ENCODE assay signal across 8 mouse cellular contexts in the genomic region with DNA sequence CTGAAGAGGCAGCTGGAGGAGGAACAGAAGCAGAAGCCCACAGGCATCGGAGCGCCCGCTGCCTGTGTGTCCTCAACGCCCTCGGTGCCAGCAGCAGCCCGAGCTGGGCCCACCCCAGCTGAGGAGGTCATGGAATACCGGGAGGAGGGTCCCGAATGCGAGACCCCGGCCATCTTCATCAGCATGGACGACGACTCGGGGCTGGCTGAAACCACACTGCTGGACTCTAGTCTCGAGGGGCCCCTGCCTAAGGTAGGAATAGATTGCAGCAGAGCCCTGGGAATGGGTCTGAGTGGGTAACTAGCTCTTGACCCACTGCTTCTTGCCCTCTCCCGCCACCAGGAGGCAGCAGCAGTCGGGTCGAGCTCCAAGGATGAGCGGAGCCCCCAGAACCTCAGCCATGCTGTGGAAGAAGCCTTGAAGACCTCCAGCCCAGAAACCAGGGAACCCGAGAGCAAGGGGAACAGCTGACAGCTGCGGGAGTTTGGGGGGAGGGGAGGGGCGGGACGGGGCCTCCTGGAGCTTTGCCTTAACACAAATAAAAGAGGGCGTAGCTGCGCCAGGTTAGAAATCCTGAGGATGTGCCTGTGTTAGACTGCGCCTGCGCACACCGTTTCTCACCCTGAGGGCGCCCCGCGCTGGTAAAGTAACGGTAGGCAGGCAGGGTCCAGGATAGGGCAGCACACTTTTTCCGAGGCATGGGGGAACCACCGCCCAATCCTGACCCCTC. TPM values are rescaled to one million over a fixed set of nuclear protein-coding genes. Genes with fewer than 3 reads are reported as not detected.
DNase-seq lines count a peak whose midpoint lies in the region; ATAC-seq and TF ChIP-seq lines count a peak whose summit lies in the region.

A gene (plus strand): TSS at position 644 of the 730 bp plus-strand sequence.

- WGBS in embryonic facial prominence, embryonic 10.5 days = 29% methylated on average over 33 of the region's 33 CpGs
- WGBS in hindbrain, embryonic 13.5 days = 19% methylated on average over 32 of the region's 33 CpGs
- 34% methylated on average over 33 of the region's 33 CpGs for WGBS in lung, embryonic 16.5 days
- 30% methylated on average over 33 of the region's 33 CpGs for WGBS in stomach, embryonic 15.5 days

- peak within 1 kb of the TSS; percentile 66 for H3K9ac ChIP-seq in hindbrain, embryonic 13.5 days
- H3K9ac ChIP-seq in lung, embryonic 16.5 days (ENCODE audit: low read length) = no peak within 1 kb of the TSS
- H3K9ac ChIP-seq in stomach, embryonic 15.5 days = no peak within 1 kb of the TSS

- H3K27ac ChIP-seq in layer of hippocampus, adult 2 months = peak within 1 kb of the TSS; percentile 89
- peak within 1 kb of the TSS; percentile 8 for H3K27ac ChIP-seq in embryonic facial prominence, embryonic 10.5 days (replicated peaks)
- peak within 1 kb of the TSS; percentile 35; the same call in 1 of the 2 replicates for H3K27ac ChIP-seq in hindbrain, embryonic 13.5 days
- H3K27ac ChIP-seq in lung, embryonic 16.5 days (ENCODE audit: low read length) = no peak within 1 kb of the TSS
- H3K27ac ChIP-seq in stomach, embryonic 15.5 days = no peak within 1 kb of the TSS

- peak in 1 of 2 experiments; percentile 59 for DNase-seq in layer of hippocampus, adult 2 months (ENCODE audit: low spot score in 2 of 2)
- DNase-seq in layer of hippocampus, adult 9-11 months = no peak
- peak; percentile 88 for DNase-seq in R1 (ENCODE audit: low read depth, low spot score)
- DNase-seq in embryonic facial prominence, embryonic 10.5 days (ENCODE audit: low spot score) = peak; percentile 84

- ATAC-seq in hindbrain, embryonic 13.5 days (ENCODE audit: low FRiP score) = peak; percentile 58
- peak; percentile 40 for ATAC-seq in lung, embryonic 16.5 days (ENCODE audit: low read depth)
- peak; percentile 51; the same call in 1 of the 2 replicates for ATAC-seq in stomach, embryonic 15.5 days (ENCODE audit: insufficient read depth, low FRiP score, low read depth)
- no peak for ATAC-seq in activated CD4-positive, CD25-positive, alpha-beta regulatory T cell, adult 4 months

- no peaks in the 10 kb centered on the region for H3K9me3 ChIP-seq in embryonic facial prominence, embryonic 10.5 days
- no peaks in the 10 kb centered on the region for H3K9me3 ChIP-seq in hindbrain, embryonic 13.5 days
- no peaks in the 10 kb centered on the region for H3K9me3 ChIP-seq in lung, embryonic 16.5 days (ENCODE audit: control insufficient read depth, low read length)
- no peaks in the 10 kb centered on the region for H3K9me3 ChIP-seq in stomach, embryonic 15.5 days

- H3K27me3 ChIP-seq in embryonic facial prominence, embryonic 10.5 days (replicated peaks; ENCODE audit: low read depth, poor library complexity, severe bottlenecking) = no peaks in the 10 kb centered on the region
- H3K27me3 ChIP-seq in hindbrain, embryonic 13.5 days = no peaks in the 10 kb centered on the region
- no peaks in the 10 kb centered on the region for H3K27me3 ChIP-seq in lung, embryonic 16.5 days (ENCODE audit: control insufficient read depth, insufficient read depth, low read depth, low read length)
- H3K27me3 ChIP-seq in stomach, embryonic 15.5 days (replicated peaks) = no peaks in the 10 kb centered on the region

- peak; percentile 70 for TF ChIP-seq CTCF in layer of hippocampus, adult 2 months (conservative IDR thresholded peaks at IDR 0.05)

- no peak within 1 kb of the TSS for H3K4me3 ChIP-seq in layer of hippocampus, adult 2 months
- H3K4me3 ChIP-seq in embryonic facial prominence, embryonic 10.5 days = peak within 1 kb of the TSS; percentile 44
- H3K4me3 ChIP-seq in hindbrain, embryonic 13.5 days = peak within 1 kb of the TSS; percentile 29
- no peak within 1 kb of the TSS for H3K4me3 ChIP-seq in lung, embryonic 16.5 days (ENCODE audit: low read length)
- H3K4me3 ChIP-seq in stomach, embryonic 15.5 days (replicated peaks) = no peak within 1 kb of the TSS

- H3K36me3 ChIP-seq in embryonic facial prominence, embryonic 10.5 days (replicated peaks) = peaks cover 76% of the 10 kb centered on the region
- H3K36me3 ChIP-seq in hindbrain, embryonic 13.5 days = peaks cover 45% of the 10 kb centered on the region
- peaks cover 20% of the 10 kb centered on the region for H3K36me3 ChIP-seq in lung, embryonic 16.5 days (ENCODE audit: control insufficient read depth, insufficient read depth, low read length)
- peaks cover 30% of the 10 kb centered on the region; the same call in 1 of the 2 replicates for H3K36me3 ChIP-seq in stomach, embryonic 15.5 days

- H3K4me2 ChIP-seq in hindbrain, embryonic 13.5 days = peak within 1 kb of the TSS; percentile 51
- no peak within 1 kb of the TSS for H3K4me2 ChIP-seq in lung, embryonic 16.5 days (ENCODE audit: low read depth, low read length)
- H3K4me2 ChIP-seq in stomach, embryonic 15.5 days = peak within 1 kb of the TSS; percentile 37

- peaks cover 13% of the 10 kb centered on the region for H3K4me1 ChIP-seq in embryonic facial prominence, embryonic 10.5 days
- H3K4me1 ChIP-seq in hindbrain, embryonic 13.5 days (replicated peaks) = peaks cover 16% of the 10 kb centered on the region
- no peaks in the 10 kb centered on the region for H3K4me1 ChIP-seq in lung, embryonic 16.5 days (replicated peaks; ENCODE audit: control insufficient read depth, insufficient read depth, low read length)
- 0 out of 2 replicates have a peak, but pooled peaks cover 5% of the 10 kb centered on the region for H3K4me1 ChIP-seq in stomach, embryonic 15.5 days

RNA-seq across cellular contexts. Expression of the gene that starts here (rescaled TPM):
- total RNA-seq in layer of hippocampus, adult 2 months (2021) = under 1 TPM in 1 of 2 experiments, not detected in 1; 0.20 TPM
- not detected in 2 replicates for polyA plus RNA-seq in embryonic facial prominence, embryonic 10.5 days (2016; fragmentation: Nextera tagmentation; extraction: Ambion mirVana)
- polyA plus RNA-seq in hindbrain, embryonic 13.5 days (2015; fragmentation: Nextera tagmentation; extraction: Ambion mirVana) = not detected in 2 replicates
- polyA plus RNA-seq in lung, embryonic 16.5 days (2015; fragmentation: Nextera tagmentation; extraction: Ambion mirVana) = not detected in 2 replicates
- polyA plus RNA-seq in stomach, embryonic 15.5 days (2015; fragmentation: Nextera tagmentation; extraction: Ambion mirVana) = not detected in 2 replicates
- polyA plus RNA-seq in activated CD4-positive, CD25-positive, alpha-beta regulatory T cell, adult 4 months (2017; shearing (Covaris generic)) = not detected

Comparison
In these comparisons a context has a peak if more than half of its experiments do, and no peak if none do; other contexts are left out.
1. Peak in DNase-seq, H3K4me3 ChIP-seq and H3K27ac ChIP-seq in embryonic facial prominence, embryonic 10.5 days; RNA of the gene not detected or under 1 TPM.
2. Peak in ATAC-seq, H3K4me3 ChIP-seq, H3K27ac ChIP-seq, H3K9ac ChIP-seq and H3K4me2 ChIP-seq in hindbrain, embryonic 13.5 days; RNA of the gene not detected or under 1 TPM.
3. Peak in ATAC-seq in lung, embryonic 16.5 days; RNA of the gene not detected or under 1 TPM.
4. Peak in ATAC-seq and H3K4me2 ChIP-seq in stomach, embryonic 15.5 days; RNA of the gene not detected or under 1 TPM.